Mouse (Mus musculus) R1 (cell line): ENCODE results near the gene Trp73.

Source experiments
- DNase-seq: peaks from one replicate; pipeline ENCODE4 v3.0.0-alpha.2; 2018; ENCODE audit warnings: low read depth, low spot score

Trp73 gene

GRCm38 (mm10) chr4:154140182-154140212 lies at the start of gene Trp73:
TSS of gene Trp73 (minus strand) at chr4:154140208.
- no peak for DNase-seq

- no peak for DNase-seq
Observed at GRCm38 (mm10) chr4:154188948-154189347, 48.9 kb upstream of the Trp73 start.

- DNase-seq: no peak
Observed at GRCm38 (mm10) chr4:154186002-154186537, 46.1 kb upstream of the Trp73 start.

- DNase-seq: no peak
Observed at GRCm38 (mm10) chr4:154185001-154185400, 45.0 kb upstream of the Trp73 start.

- no peak for DNase-seq
Observed at GRCm38 (mm10) chr4:154183566-154183965, 43.6 kb upstream of the Trp73 start.

- no peak for DNase-seq
Observed at GRCm38 (mm10) chr4:154181001-154181400, 41.0 kb upstream of the Trp73 start.

- no peak for DNase-seq
Observed at GRCm38 (mm10) chr4:154177257-154177656, 37.2 kb upstream of the Trp73 start.

- DNase-seq: no peak
Observed at GRCm38 (mm10) chr4:154171931-154172604, 32.1 kb upstream of the Trp73 start.

- peak; percentile 54 for DNase-seq
Observed at GRCm38 (mm10) chr4:154171151-154171930, 31.3 kb upstream of the Trp73 start.

GRCm38 (mm10) chr4:154170506-154171150 lies 30.6 kb upstream of the Trp73 start, which contains the start of gene Megf6:
TSS of gene Megf6 (plus strand) at chr4:154170730.
- DNase-seq: peak; percentile 89

- DNase-seq: no peak
Observed at GRCm38 (mm10) chr4:154170021-154170420, 30.0 kb upstream of the Trp73 start.

- DNase-seq: peak; percentile 74
Observed at GRCm38 (mm10) chr4:154167053-154167452, 27.0 kb upstream of the Trp73 start.

- DNase-seq: peak; percentile 71
Observed at GRCm38 (mm10) chr4:154163296-154163695, 23.3 kb upstream of the Trp73 start.

GRCm38 (mm10) chr4:154160538-154161390 lies 20.8 kb upstream of the Trp73 start, which contains the start of gene Tprgl:
TSS of gene Tprgl (minus strand) at chr4:154160666.
- DNase-seq: peak; percentile 97

GRCm38 (mm10) chr4:154159961-154160537 lies 20.0 kb upstream of the Trp73 start:
- peak; percentile 32 for DNase-seq

- DNase-seq: peak; percentile 87
Observed at GRCm38 (mm10) chr4:154159002-154159401, 19.0 kb upstream of the Trp73 start.

GRCm38 (mm10) chr4:154157970-154158662 lies 18.1 kb upstream of the Trp73 start:
- no peak for DNase-seq

GRCm38 (mm10) chr4:154156050-154156449 lies 16.0 kb upstream of the Trp73 start:
- DNase-seq: no peak

- DNase-seq: no peak
Observed at GRCm38 (mm10) chr4:154154104-154154503, 14.1 kb upstream of the Trp73 start.

- DNase-seq: no peak
Observed at GRCm38 (mm10) chr4:154146342-154146741, 6.3 kb upstream of the Trp73 start.

- DNase-seq: no peak
Observed at GRCm38 (mm10) chr4:154144712-154145111, 4.7 kb upstream of the Trp73 start.
